Mouse (Mus musculus): ENCODE measurements around the gene Frmpd2.
A peak's percentile ranks its signal among the peaks of the same experiment; 100 is the strongest.

Frmpd2 gene

GRCm38 (mm10) chr14:33508660-33509059, 37.2 kb downstream of the Frmpd2 start:
- DNase-seq (ENCODE audit: low spot score) = no peak

- DNase-seq (ENCODE audit: low spot score) = no peak
These were observed 42.4 kb downstream of the Frmpd2 start for GRCm38 (mm10) chr14:33513877-33514276.

GRCm38 (mm10) chr14:33514756-33515285, 43.3 kb downstream of the Frmpd2 start:
- no peak for DNase-seq (ENCODE audit: low spot score)

- DNase-seq (ENCODE audit: low spot score) = no peak
These were observed 50.0 kb downstream of the Frmpd2 start for GRCm38 (mm10) chr14:33521538-33521937.

- DNase-seq (ENCODE audit: low spot score) = no peak
These were observed 53.9 kb downstream of the Frmpd2 start for GRCm38 (mm10) chr14:33525272-33525983.

GRCm38 (mm10) chr14:33526621-33527020, 55.1 kb downstream of the Frmpd2 start:
- peak; percentile 9 for DNase-seq (ENCODE audit: low spot score)

- no peak for DNase-seq (ENCODE audit: low spot score)
These were observed 56.4 kb downstream of the Frmpd2 start for GRCm38 (mm10) chr14:33527938-33528337.

GRCm38 (mm10) chr14:33531331-33531912, 59.9 kb downstream of the Frmpd2 start:
- DNase-seq (ENCODE audit: low spot score) = no peak

GRCm38 (mm10) chr14:33532792-33533191, 61.3 kb downstream of the Frmpd2 start:
- no peak for DNase-seq (ENCODE audit: low spot score)

GRCm38 (mm10) chr14:33533516-33533915, 62.0 kb downstream of the Frmpd2 start:
- DNase-seq (ENCODE audit: low spot score) = no peak

GRCm38 (mm10) chr14:33535317-33535716, 63.8 kb downstream of the Frmpd2 start:
- DNase-seq (ENCODE audit: low spot score) = no peak

- DNase-seq (ENCODE audit: low spot score) = no peak
These were observed 68.2 kb downstream of the Frmpd2 start for GRCm38 (mm10) chr14:33539559-33540167.

GRCm38 (mm10) chr14:33545565-33546143, 74.2 kb downstream of the Frmpd2 start:
- DNase-seq (ENCODE audit: low spot score) = no peak

- DNase-seq (ENCODE audit: low spot score) = no peak
These were observed 77.2 kb downstream of the Frmpd2 start for GRCm38 (mm10) chr14:33548650-33549049.

- no peak for DNase-seq (ENCODE audit: low spot score)
These were observed 78.4 kb downstream of the Frmpd2 start for GRCm38 (mm10) chr14:33549856-33550255.

- no peak for DNase-seq (ENCODE audit: low spot score)
These were observed 99.2 kb downstream of the Frmpd2 start for GRCm38 (mm10) chr14:33570737-33571136.

GRCm38 (mm10) chr14:33573643-33574042, 102.1 kb downstream of the Frmpd2 start:
- no peak for DNase-seq (ENCODE audit: low spot score)

GRCm38 (mm10) chr14:33579771-33580484, 108.4 kb downstream of the Frmpd2 start:
- DNase-seq (ENCODE audit: low spot score) = no peak

- DNase-seq (ENCODE audit: low spot score) = peak; percentile 7
These were observed 117.5 kb downstream of the Frmpd2 start, which contains the start of gene Ptpn20 for GRCm38 (mm10) chr14:33588951-33589350. Gene Ptpn20, plus strand, starts transcription at chr14:33589207.

- no peak for DNase-seq (ENCODE audit: low spot score)
These were observed 127.1 kb downstream of the Frmpd2 start for GRCm38 (mm10) chr14:33598376-33599130.

- no peak for DNase-seq (ENCODE audit: low spot score)
These were observed 135.9 kb downstream of the Frmpd2 start for GRCm38 (mm10) chr14:33607431-33607830.

Measured in yolk sac, embryonic 10.5 days (tissue).